In genomic region chr6:83004872-83005271, GRCm38 (mm10) we compare ENCODE assay signal across 1 mouse cellular context.
A peak's percentile ranks its signal among the peaks of the same experiment; 100 is the strongest.
TF ChIP-seq lines count a peak whose summit lies in the region.

No protein-coding gene starts in this region.

TF ChIP-seq in MEL, 35 proteins besides CTCF, POLR2A, EP300 and RAD21 (continued from another document):
- peak; percentile 73 for TF ChIP-seq HCFC1 (IDR thresholded peaks at IDR 0.05; ENCODE audit: low read depth, low read length)
- TF ChIP-seq E2F4 (IDR thresholded peaks at IDR 0.05; ENCODE audit: borderline replicate concordance, low read depth, low read length): no peak
- TF ChIP-seq ETS1 (IDR thresholded peaks at IDR 0.05; ENCODE audit: low read depth, low read length): peak; percentile 96
- TF ChIP-seq MXI1 (IDR thresholded peaks at IDR 0.05; ENCODE audit: low read depth, low read length): peak; percentile 91
- TF ChIP-seq CHD1 (IDR thresholded peaks at IDR 0.05; ENCODE audit: low read depth, low read length): 0 out of 2 replicates have a peak, but pooled peaks have one; percentile 46
- peak; percentile 71; the same call in 1 of the 2 replicates for TF ChIP-seq BHLHE40 (IDR thresholded peaks at IDR 0.05; ENCODE audit: borderline replicate concordance, low read depth, low read length)
- no peak for TF ChIP-seq JUND (IDR thresholded peaks at IDR 0.05; ENCODE audit: low read depth, low read length)
- 0 out of 2 replicates have a peak, but pooled peaks have one; percentile 22 for TF ChIP-seq TCF12 (IDR thresholded peaks at IDR 0.05; ENCODE audit: low read depth, low read length)
- TF ChIP-seq GABPA (IDR thresholded peaks at IDR 0.05; ENCODE audit: low read depth, low read length): no peak
- no peak for TF ChIP-seq POLR2AphosphoS2 (IDR thresholded peaks at IDR 0.05; ENCODE audit: low read length)
- peak; percentile 65; the same call in 1 of the 2 replicates for TF ChIP-seq MEF2A (IDR thresholded peaks at IDR 0.05; ENCODE audit: extremely low read depth, insufficient replicate concordance, low read depth, low read length, poor library complexity, severe bottlenecking)
- no peak for TF ChIP-seq TAL1 (IDR thresholded peaks at IDR 0.05; ENCODE audit: low read length)
- no peak for TF ChIP-seq UBTF (IDR thresholded peaks at IDR 0.05; ENCODE audit: borderline replicate concordance, insufficient read depth, low read depth, low read length)
- TF ChIP-seq MYB (IDR thresholded peaks at IDR 0.05; ENCODE audit: low read depth, low read length): no peak
- peak; percentile 93 for TF ChIP-seq SIN3A (IDR thresholded peaks at IDR 0.05; ENCODE audit: low read length)
- TF ChIP-seq KAT2A (conservative IDR thresholded peaks at IDR 0.05; ENCODE audit: low read depth, low read length): no peak; the same call in 1 of the 2 replicates
- no peak for TF ChIP-seq GATA1 (IDR thresholded peaks at IDR 0.05; ENCODE audit: low read depth, low read length)
- TF ChIP-seq MYC (IDR thresholded peaks at IDR 0.05; ENCODE audit: low read depth, low read length): peak; percentile 89
- 0 out of 2 replicates have a peak, but pooled peaks have one; percentile 44 for TF ChIP-seq MAZ (IDR thresholded peaks at IDR 0.05; ENCODE audit: low read depth, low read length)
- TF ChIP-seq MAFK (IDR thresholded peaks at IDR 0.05; ENCODE audit: borderline replicate concordance, low read depth, low read length): no peak
- no peak for TF ChIP-seq ZKSCAN1 (IDR thresholded peaks at IDR 0.05; ENCODE audit: low read depth, low read length)
- TF ChIP-seq USF2 (IDR thresholded peaks at IDR 0.05; ENCODE audit: borderline replicate concordance in 1 of 2, insufficient read depth in 1 of 2, low read depth in 1 of 2, low read length in 2 of 2): peak in 1 of 2 experiments; percentile 74; a peak in 2 of 4 replicates
- peak; percentile 47; the same call in 1 of the 2 replicates for TF ChIP-seq RCOR1 (IDR thresholded peaks at IDR 0.05; ENCODE audit: low read depth, low read length)
- TF ChIP-seq ZC3H11A (IDR thresholded peaks at IDR 0.05; ENCODE audit: low read depth, low read length): no peak
- no peak for TF ChIP-seq CHD2 (IDR thresholded peaks at IDR 0.05; ENCODE audit: low read length)
- TF ChIP-seq SMC3 (IDR thresholded peaks at IDR 0.05; ENCODE audit: low read depth, low read length): 0 out of 2 replicates have a peak, but pooled peaks have one; percentile 16
- TF ChIP-seq NELFE (IDR thresholded peaks at IDR 0.05; ENCODE audit: low read depth, low read length): peak; percentile 56
